Mouse (Mus musculus) olfactory bulb, adult 2 months (tissue): ENCODE data around the gene Lyl1.
"Not testable (repeated sequence)": the region's sequence is repeated elsewhere in the genome, so short reads cannot be mapped to it uniquely, and the experiment has no call there.

ENCODE experiments used
- CTCF ChIP-seq: fragments of 200-500 bp; IDR thresholded peaks from 2 replicates; pipeline ENCODE4 v1.5.1; 2012; ENCODE audit warnings: low read depth, mild to moderate bottlenecking, low read length, moderate library complexity; ENCODE audit not compliant: insufficient read depth
- POLR2A ChIP-seq: fragments of 200-500 bp; IDR thresholded peaks from 2 replicates; pipeline ENCODE4 v1.6.1; 2012; ENCODE audit warnings: mild to moderate bottlenecking, low read depth, low read length, moderate library complexity; ENCODE audit not compliant: insufficient read depth

DNA sequence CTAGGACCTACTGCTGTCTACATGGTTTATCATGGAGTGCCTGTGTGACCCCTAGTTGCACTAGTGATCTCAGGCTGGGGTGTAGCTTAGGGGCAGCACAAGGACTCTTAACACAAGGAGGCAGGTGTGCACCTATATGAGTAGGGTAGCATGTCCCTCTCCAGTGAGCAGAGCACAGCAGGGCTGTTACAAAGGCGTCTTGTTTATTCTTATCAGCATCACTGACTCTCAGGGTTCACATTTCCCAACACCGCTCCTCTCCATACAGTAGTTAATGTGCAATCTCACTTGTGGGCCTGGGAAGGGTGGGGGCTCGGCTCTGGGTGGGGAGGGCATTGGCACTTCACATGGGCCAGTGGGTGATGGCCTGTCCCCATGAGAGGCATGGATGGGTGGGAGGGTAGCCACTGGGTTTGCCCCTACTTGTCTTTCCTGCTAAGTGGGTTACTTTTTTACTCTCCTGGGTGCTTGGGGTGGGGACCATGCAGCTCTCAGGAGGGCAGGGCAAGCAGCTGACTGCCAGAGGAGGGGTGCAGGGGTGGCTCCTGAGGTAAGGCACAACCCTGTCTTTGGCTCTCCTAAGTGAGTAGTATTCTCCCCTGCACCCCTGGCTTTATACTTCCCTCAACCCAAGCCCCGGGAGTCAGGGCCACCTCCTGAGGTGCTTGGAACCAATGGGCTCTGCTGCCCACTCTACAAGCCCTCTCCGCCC lies 30.8 kb upstream of the Lyl1 start:
- not testable (repeated sequence) for TF ChIP-seq POLR2A, CTCF
